Mouse (Mus musculus) kidney, postnatal 10 days (tissue): ENCODE measurements at regions not wholly inside any gene's neighbourhood (a gene's known extent, or its start where the extent isn't known, plus 50 kb on each side); places are given as distances from the start of the nearest gene placed in this dataset.

Experiments used
- DNase-seq: peaks from one replicate; pipeline ENCODE4 v3.0.0; 2021; ENCODE audit warnings: mixed read lengths

DNA sequence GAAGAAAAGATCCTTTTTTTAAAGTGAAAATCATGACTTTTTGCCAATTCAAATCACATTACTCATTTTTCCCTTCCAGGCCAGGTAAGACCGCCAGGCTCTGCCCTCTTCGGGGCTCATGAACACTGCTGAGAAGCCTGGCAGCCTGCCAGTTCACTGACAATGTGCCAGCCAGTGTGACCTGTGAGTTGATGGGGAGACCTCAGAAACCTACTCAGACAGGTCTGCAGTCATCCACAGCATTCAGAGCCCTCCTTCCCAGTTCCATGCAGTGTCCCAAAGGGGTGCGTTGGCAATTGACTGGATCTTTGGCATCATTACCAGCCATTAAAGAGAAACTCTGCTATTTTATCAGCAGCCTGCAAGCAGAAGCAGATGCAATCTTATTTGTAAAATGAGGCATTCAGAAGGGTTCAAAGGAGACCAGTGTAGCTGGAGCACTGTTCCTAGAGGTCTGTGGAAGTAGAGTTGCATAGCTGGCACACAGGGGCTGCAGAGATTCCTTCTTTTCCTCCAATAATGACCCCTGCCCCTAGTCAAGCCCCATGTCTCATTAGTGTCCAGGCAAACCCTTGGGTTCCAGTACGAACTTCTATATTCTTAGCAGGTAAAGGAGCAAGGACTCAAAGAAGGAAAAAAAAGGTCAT, 384.4 kb downstream of the Rapgef2 start:
- peak; percentile 70 for DNase-seq

DNA sequence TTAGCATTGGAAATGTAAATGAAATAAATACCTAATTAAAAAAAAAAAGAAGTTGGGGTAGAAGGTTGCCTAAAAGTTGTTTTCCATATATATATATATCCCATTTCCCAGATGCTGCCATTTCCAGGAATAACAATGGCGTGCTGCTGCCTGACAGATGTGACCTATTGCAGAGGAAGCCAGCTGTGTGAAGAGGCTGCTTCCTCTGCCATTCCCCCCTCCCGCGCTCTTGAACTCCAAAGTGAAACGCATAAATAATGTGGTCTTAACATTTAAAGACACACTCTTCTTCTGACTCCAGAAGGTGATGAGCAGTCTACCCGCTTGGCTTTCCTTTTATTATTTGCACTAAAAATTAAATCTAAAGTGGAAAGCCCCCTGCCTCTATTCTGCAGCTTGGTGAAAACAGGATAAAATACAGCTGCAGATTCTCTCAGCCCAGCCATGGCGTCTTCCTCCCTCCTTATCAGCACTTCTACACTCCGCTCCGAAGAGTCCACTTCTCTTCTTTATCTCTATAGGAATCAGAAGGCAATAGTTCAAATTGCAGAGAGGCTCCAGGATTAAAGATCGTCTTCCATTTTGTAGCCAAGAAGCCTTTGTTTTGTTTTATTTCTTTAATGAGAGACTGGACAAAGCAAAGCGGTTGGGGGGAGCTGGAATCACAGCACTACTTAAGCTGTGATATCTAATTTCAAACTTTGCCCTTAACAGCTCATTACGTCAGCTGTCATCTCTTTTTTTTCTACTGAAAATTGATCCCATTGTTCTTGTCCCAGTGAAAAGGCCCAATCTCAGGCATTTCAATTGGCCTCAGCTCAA, 385.1 kb downstream of the Rapgef2 start:
- peak; percentile 22 for DNase-seq

DNA sequence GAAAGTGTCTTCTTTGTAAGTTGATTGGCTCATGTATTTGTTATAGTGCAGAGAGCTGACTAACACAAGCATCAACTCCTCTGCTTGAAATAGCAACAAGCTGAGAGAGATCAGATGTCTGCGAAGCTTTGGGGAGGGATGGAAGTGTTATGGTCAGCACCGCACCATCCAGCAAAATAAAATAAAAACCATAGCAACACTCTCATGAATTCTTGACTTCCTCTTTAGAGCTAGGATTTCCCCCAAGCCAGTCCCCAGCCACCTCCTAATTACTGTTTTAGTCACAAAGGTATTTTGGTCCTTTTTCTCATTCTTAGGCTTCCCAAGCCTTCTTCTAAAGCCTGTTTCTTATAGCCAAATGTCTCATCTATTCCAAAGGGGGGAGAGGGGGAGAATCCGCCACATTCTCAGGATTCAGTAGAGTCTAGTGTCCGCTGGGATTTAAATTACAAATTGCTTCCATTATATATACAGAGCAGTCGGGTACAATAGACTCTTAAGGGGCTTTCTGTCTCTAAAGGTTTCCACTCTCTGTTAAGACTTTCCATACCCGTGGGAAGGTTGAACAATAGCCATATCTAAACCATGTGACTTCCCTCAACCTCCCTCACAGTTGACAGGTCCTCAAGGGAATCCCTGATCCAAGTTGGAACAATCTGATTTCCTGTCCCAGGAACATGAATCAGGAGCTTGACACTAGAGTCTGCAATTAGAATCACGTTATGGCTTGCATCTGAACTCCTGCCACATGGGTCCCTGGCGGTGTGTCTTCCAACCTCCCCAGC, 386.7 kb downstream of the Rapgef2 start:
- DNase-seq: no peak

DNA sequence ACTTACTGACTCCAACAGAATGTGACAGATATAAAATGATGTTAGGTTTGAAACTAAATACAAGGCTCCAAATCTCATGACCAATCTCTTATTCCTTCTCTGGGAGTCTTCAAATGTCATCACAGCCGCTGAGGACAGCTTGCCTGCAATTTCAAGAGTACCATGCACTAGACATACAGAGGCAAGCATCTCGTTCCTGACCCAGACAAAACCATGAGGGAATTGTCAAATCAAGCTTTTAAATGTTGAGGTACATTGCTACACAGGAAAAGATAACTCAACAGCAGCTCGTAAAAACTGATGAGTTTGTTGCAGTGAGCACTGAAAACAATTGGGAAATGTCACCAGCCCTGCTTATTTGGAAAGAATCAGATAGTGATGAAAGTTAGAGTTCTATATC, 397.0 kb downstream of the Rapgef2 start:
- no peak for DNase-seq

DNA sequence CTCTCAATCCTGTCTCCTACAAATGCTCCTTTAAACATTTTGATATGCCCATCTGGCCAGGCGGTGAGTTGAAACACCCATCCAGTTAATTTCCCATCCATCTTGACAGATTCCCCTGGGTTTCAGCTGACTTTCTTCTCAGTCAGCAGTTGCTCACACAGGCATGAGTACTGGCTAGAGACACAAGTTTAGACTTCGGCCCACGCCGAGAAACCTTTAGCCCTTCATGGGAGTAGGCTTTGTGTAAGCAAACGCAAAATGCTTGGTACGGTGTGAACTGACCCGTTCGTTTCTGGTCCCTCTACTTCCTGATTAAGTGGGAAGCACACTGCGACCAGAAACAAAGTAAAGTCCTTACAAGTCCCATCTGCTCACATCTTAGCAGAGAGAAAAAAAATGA, 401.6 kb downstream of the Rapgef2 start:
- peak; percentile 14 for DNase-seq

DNA sequence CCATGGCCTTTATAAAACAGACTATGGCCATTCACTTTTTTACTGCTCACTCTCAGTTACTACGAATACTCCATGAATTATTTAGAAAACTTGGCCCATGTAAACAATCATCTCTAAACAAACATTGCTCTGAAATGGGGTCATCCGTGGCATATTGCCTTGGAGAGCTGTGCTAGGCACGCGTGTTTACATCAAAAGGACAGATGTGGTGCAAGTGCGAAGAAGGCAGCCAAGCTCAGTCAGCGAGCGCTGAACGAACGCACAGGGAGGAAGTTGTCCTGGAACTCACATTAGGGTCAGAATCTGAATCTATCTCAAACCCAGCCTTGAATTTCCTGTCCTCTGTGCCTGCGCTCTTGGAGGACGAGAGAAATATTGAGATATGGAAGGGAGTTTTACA, 402.3 kb downstream of the Rapgef2 start:
- no peak for DNase-seq

DNA sequence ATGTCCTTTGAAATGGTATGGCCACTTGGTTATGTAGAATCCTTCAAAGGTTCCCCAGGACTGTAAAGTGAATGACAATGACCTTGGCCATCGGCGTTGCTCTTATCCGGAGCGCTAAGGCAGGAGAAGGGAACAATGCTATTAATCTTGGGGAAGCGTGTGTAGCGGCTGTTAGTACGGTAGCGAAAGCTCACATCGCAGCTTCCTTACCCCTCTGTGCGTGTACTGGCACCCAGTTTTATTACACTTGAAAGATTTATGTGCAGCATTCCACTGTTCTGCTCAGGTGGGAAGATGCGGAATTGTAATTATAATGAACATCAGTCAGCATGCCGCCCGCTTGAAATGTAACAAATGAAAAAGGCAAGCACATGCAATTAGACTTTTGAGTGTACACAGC, 406.2 kb downstream of the Rapgef2 start:
- no peak for DNase-seq

DNA sequence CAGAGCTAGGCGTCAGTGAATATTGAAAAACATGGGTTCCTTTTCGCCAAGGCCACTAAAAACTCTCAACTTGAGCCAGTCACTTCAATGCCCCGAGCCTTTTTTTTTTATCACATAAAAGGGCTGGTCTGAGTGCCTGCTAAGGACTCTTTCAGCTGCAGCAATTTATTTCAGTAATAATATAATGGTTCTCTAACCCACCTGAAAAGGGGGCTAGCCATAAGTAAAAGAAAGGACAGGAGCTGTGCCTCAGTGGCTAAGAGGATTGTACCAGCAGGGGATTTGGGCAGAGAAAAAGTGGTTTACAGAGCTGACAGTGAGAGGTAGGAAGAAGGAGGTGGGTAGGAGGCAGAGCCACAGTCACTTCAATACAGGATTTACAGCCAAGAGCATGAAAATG, 409.0 kb downstream of the Rapgef2 start:
- no peak for DNase-seq

DNA sequence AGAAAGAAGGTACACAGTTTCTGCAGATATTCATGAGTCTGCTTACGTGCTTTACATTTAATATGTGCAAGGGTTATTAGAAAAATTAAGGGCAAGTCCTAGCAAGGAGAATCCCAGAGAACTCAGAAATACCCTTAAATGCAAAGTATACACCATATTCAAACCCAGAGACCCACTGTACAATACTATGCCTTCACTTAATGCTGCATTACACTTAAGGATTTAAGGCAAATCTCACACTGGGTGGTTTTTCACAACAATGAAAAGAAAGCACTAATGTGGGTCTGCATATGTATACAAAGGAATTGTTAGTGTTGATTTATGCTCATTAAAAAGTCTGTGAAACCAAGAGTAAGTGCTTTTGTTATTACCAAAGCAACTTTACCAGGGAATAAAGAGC, 419.4 kb downstream of the Rapgef2 start:
- no peak for DNase-seq

DNA sequence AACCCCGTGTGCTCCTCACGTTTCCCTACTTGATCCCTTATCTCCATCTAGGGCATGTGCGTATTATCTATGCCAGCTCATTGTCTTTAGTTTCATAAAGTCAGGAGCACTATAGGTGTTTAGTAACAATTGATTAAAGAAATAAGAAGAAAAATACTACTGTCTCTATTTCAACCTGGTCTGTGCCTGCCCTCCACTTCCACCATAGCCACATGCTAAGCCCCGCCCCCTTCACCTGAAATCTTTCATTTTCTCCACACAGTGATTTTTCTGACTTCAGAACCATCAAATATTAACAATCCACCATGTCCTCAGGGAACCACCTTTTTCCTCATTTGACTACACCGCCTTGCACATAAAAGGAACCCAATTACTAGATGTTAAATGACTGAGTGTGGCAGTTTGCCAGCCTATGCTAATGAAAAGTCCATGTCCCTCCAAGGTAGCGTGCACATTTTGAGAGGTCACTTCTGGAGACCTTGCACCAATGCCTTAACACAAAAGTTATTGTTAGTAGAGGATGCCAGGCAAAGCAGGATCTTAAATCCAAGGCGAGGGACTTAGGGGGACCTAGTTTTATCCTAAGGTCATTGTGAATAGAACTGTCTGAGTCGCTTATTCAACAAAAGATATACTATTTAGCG, 420.1 kb downstream of the Rapgef2 start:
- no peak for DNase-seq

DNA sequence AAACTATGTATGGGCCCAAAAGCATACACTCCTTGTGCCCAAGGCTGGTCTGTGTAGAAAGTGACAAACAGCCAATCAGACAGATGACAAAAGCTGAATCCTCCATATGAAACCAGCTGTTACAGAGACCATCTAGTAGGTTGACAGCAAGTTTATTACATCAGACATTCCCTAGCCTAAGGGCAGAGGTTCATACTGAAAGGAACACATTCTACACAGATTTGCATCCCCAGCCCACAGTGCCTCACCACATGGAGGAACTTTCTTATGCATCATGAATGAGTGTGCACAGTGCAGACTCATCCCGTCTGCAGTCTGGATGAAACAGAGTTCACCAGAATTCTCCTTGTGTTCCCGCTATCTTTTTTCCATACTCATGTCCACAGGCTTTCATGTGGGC, 423.3 kb downstream of the Rapgef2 start:
- DNase-seq: no peak

DNA sequence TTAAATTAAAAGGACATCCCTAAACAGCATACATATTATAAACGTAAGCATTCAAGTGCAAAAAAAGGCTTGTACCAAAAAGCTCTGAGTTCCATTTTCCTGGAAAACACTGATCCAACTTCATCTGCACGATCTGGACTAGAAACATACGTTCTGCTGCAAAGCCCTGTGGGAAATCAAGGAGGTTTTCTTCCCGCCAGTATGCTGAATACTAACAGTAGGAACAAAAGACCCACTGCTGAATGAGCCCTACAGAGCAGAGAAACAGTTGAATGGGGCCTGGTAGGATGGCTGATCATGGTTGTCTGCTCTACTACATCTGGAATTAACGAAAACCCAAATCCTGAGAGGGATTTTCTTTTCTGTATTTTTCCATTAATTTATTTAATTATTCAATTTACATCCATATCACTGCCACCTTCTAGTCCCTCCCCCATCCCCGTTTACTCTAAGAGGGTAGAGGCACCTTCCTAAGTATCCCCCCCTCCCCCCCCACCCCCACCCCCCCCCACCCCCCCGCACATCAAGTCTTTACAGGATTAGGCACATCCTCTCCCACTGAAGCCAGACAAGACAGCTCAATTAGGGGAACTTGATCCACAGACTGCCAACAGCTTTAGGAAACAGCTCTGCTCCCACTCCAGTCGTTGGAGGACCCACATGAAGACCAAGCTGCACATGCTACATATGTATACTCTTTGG, 439.5 kb downstream of the Rapgef2 start:
- no peak for DNase-seq

DNA sequence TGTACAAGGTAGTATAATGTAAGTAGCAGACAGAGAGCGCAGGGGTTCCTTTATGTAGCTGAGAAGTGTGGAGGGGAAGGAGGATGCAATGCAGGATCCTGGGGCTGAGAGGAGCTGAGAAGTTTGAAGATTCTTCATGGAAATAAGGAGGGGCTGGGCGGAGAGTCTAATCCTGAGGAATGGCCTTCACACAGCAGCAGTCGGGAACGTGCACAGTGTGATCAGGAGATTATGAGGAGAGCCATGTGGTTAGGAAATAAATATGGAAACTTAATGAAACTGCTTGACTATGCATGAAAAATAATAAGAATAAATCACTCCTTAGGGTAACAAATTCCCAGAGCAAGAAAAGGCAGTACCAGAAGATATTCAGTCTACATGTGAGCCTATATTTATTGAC, 445.1 kb downstream of the Rapgef2 start:
- no peak for DNase-seq

DNA sequence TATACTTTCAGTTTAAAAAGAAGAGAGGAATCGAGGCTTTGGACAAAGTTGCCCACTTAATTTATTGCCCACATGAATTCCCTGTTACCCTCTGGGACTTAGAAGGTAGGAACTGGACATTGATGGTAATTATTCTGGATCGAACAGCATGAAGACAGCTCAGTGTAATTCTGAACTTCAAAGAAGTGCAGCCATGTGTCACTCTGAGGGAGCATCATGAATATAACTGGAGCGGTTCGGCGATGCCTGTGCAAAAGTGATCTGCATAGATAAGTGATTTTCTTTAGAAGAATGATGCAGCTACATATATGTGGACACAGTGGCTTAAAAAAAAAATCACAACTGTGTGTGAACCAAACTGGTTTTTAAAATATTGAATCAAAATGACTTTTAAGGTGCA, 449.5 kb downstream of the Rapgef2 start:
- no peak for DNase-seq

DNA sequence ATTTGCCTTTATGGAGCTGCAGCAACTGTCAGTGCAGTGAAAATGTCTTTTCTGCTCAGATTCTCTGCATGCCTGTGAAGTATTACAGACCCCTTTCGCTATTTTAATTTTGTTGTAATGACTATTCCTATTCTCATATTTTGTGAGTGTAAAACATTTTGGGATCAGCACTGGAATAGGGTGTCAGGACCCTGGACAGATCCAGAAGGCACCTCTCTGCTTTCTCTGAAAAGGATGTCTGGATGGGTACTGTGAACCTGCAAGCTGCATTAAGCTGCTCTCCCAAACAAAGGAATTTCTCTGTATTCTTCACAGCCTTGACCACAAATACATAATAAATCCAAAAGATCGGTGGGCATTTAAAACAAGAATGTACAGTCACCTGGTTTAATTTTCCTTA, 460.8 kb downstream of the Rapgef2 start:
- DNase-seq: peak; percentile 72

DNA sequence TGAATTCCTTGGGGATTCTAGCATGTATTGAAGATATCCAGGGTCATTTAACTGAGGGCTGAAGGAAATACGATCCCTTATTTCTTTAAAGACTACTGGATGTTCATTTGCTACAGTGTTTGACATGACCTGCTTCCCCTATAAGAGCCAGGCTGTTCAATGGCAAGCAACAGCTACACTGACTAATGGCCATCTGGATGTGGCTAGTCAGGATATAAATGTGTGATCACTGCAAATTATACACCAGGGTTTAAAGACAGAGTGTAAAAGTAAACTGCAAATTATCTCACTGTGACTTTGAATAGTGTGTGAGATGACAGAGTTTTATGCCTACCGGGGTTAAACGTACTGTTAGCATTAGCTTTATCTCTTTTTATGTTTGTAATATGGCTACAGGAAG, 473.9 kb downstream of the Rapgef2 start:
- no peak for DNase-seq

DNA sequence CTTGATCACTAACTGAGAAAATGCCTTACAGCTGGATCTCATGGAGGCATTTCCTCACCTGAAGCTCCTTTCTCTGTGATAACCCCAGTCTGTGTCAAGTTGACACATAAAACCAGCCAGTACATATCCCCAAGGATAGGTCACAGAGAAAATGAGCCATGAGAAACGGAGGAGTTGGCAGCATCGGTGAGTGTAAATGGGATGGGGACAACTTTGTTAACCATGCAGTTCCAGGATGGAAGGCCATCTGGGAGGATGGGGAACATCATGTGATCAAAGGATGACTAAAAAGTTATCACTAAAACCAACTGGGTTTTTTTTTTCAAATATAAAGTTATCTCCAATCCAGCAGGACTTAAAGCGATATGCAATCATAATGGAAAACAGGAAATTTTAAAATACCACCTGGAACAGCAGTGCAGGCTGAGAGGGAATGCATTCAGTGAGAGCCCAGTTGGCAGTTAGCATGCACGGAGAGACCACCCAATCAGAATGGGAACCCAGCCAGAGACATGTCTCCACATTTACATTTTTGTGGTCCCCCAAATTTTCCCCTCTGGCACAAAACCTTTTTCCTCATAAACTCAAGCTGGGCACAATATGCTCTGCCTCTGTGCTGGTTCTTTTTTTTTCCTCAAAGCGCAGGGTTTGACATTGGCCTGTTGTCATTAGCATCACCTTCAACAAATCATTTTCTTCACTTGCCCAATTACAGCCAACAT, 475.7 kb downstream of the Rapgef2 start:
- no peak for DNase-seq

DNA sequence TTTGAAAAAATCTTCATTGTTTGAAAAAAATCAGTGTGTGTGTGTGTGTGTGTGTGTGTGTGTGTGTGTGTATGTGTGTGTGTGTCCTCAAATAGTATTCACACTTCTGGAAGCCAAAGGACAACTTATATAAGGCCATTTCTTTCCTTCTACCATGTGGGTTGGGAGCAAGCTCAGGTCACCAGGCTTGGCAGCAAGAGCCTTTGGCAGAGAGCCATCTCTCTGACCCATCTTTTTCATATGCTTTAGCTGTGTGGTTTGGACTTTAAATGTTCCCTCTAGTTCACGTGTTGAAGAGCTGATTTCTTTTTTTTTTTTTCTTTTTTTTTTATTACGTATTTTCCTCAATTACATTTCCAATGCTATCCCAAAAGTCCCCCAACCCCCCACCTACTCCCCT, 483.1 kb downstream of the Rapgef2 start:
- peak; percentile 53 for DNase-seq

DNA sequence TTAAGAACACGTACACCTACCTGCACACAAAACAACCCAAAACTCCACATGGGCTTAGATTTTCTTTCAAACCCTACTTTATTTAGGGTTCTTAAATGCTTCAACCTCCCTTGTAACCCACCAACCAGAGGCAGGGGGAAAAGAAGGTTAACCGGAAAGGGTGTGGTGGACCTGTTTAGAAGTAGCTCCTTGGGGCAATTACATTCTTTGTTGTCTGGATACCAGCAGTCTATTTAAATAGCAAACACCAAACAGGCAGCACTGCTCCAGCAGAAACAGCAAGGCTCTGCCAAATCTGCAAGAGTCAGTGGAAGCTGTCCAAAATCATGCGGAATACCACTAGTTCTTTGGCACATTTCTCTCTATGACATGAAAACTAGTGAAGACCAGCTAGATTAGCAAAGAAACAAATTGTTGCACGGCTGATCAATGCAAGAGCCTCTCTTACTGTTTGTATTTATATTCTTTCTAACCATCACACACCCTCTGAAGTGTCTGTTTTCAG, 490.3 kb downstream of the Rapgef2 start:
- no peak for DNase-seq

DNA sequence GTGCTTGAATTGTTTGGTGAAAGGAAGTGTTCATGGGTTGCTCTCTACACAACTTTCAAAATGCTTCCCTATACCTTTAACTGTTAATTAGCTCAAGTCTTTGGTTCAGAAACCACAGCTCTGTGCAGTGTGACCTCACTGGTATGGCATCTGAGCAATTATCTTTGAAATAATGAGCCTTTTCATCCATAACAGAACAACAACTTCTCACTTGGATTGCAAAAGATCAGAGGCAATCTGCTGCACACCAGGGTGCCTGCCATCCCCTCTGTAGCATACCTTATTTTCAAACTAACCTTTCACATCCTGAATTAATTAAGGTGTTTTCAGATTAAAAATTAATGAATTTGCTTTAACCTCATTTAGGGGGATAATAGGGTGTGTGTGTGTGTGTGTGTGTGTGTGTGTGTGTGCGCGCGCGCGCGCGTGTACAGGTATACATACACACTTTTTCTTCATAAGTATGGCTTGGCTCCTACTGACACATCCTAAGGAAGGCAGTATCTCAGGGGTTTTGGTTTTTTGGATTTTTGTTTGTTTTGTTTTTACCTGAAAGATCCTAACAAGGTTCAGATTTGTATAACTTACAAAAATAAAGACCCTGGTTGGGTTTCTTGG, 493.8 kb downstream of the Rapgef2 start:
- no peak for DNase-seq

DNA sequence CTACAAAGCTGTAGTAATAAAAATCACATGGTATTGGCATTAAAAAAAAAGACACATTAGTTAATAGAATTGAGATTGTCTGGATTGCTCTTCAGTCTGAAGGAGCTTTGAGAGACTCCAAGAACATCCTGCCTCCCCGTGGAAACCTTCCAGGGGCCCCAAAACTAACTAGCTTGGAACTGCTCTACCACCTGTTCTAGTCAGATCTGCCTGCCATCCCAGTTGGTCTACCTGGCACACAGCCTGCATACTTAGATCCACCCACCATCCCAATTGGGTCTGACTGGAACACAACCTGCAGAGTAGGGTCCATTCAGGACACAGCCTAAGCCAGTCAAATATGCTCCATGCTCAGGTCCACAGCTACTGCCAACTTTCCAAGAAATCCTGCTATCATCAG, 503.6 kb downstream of the Rapgef2 start:
- DNase-seq: no peak
